Comparison of ENCODE assay signal across 12 mouse cellular contexts in genomic region chr14:121675146-121675545, GRCm38 (mm10).
DNase-seq lines count a peak whose midpoint lies in the region; ATAC-seq and TF ChIP-seq lines count a peak whose summit lies in the region.
"Had no signal": no experiment of that assay in that cellular context is flagged by ENCODE, and none has a peak within 500 bp of the region (broad histone marks: within the 10 kb centered on the region; RNA-seq: fewer than 3 reads in every experiment).

No protein-coding gene starts in this region.

- no peak overlapping the region for H3K9ac ChIP-seq in hindbrain, embryonic 13.5 days
- H3K9ac ChIP-seq in hindbrain, embryonic 14.5 days = no peak overlapping the region
- H3K9ac ChIP-seq in midbrain, postnatal 0 days (replicated peaks; ENCODE audit: low read length, poor library complexity, severe bottlenecking) = no peak overlapping the region
- H3K9ac ChIP-seq in embryonic facial prominence, embryonic 15.5 days = no peak overlapping the region
- no peak overlapping the region for H3K9ac ChIP-seq in stomach, embryonic 16.5 days (ENCODE audit: low read length)

- no peak for DNase-seq in hindbrain, embryonic 14.5 days (ENCODE audit: low spot score)
- DNase-seq in midbrain, embryonic 10.5 days (ENCODE audit: low spot score) = no peak
- no peak for DNase-seq in midbrain, postnatal 0 days (ENCODE audit: low spot score)
- DNase-seq in T-cell, adult 2 months (ENCODE audit: low spot score) = no peak
- DNase-seq: cerebellum, adult 2 months; gastrocnemius, postnatal 36 days; right cerebral cortex, postnatal 4 days had no signal

- H3K4me3 ChIP-seq in hindbrain, embryonic 13.5 days = no peak overlapping the region
- no peak overlapping the region for H3K4me3 ChIP-seq in hindbrain, embryonic 14.5 days (replicated peaks; ENCODE audit: low read length)
- no peak overlapping the region for H3K4me3 ChIP-seq in midbrain, embryonic 10.5 days
- no peak overlapping the region for H3K4me3 ChIP-seq in midbrain, postnatal 0 days (ENCODE audit: low read depth, low read length)
- H3K4me3 ChIP-seq in embryonic facial prominence, embryonic 15.5 days (replicated peaks) = no peak overlapping the region
- no peak overlapping the region for H3K4me3 ChIP-seq in stomach, embryonic 16.5 days (replicated peaks; ENCODE audit: low read length)

- no peak overlapping the region for H3K27ac ChIP-seq in hindbrain, embryonic 13.5 days
- H3K27ac ChIP-seq in hindbrain, embryonic 14.5 days = no peak overlapping the region
- 0 out of 2 replicates have a peak overlapping the region, but pooled peaks have one; percentile 24 for H3K27ac ChIP-seq in midbrain, embryonic 10.5 days (replicated peaks)
- no peak overlapping the region for H3K27ac ChIP-seq in midbrain, postnatal 0 days (ENCODE audit: low read depth, low read length)
- peak overlapping the region; percentile 78 for H3K27ac ChIP-seq in embryonic facial prominence, embryonic 15.5 days (replicated peaks)
- peak overlapping the region; percentile 80 for H3K27ac ChIP-seq in stomach, embryonic 16.5 days (ENCODE audit: low read length)
- H3K27ac ChIP-seq: macrophage had no signal

- TF ChIP-seq CTCF in midbrain, postnatal 0 days (IDR thresholded peaks at IDR 0.05) = no peak

- H3K27me3 ChIP-seq in hindbrain, embryonic 13.5 days = no peaks in the 10 kb centered on the region
- H3K27me3 ChIP-seq in hindbrain, embryonic 14.5 days (ENCODE audit: control insufficient read depth, insufficient read depth, low read length) = no peaks in the 10 kb centered on the region
- no peaks in the 10 kb centered on the region for H3K27me3 ChIP-seq in midbrain, embryonic 10.5 days (ENCODE audit: low read depth, poor library complexity, severe bottlenecking)
- no peaks in the 10 kb centered on the region for H3K27me3 ChIP-seq in midbrain, postnatal 0 days (ENCODE audit: insufficient read depth, low read length)
- H3K27me3 ChIP-seq in embryonic facial prominence, embryonic 15.5 days = no peaks in the 10 kb centered on the region
- H3K27me3 ChIP-seq in stomach, embryonic 16.5 days (ENCODE audit: control insufficient read depth, insufficient read depth, low read length) = no peaks in the 10 kb centered on the region

- no peaks in the 10 kb centered on the region for H3K36me3 ChIP-seq in hindbrain, embryonic 13.5 days
- no peaks in the 10 kb centered on the region for H3K36me3 ChIP-seq in hindbrain, embryonic 14.5 days (replicated peaks; ENCODE audit: control insufficient read depth, insufficient read depth)
- H3K36me3 ChIP-seq in midbrain, embryonic 10.5 days = no peaks in the 10 kb centered on the region
- no peaks in the 10 kb centered on the region for H3K36me3 ChIP-seq in midbrain, postnatal 0 days (ENCODE audit: insufficient read depth, low read length)
- H3K36me3 ChIP-seq in embryonic facial prominence, embryonic 15.5 days = no peaks in the 10 kb centered on the region
- H3K36me3 ChIP-seq in stomach, embryonic 16.5 days (ENCODE audit: control insufficient read depth, insufficient read depth, low read length) = no peaks in the 10 kb centered on the region

- H3K4me1 ChIP-seq in hindbrain, embryonic 13.5 days (replicated peaks) = no peaks in the 10 kb centered on the region; the same call in 1 of the 2 replicates
- H3K4me1 ChIP-seq in hindbrain, embryonic 14.5 days (replicated peaks; ENCODE audit: control insufficient read depth, insufficient read depth, low read length) = no peaks in the 10 kb centered on the region
- H3K4me1 ChIP-seq in midbrain, embryonic 10.5 days = peaks cover 27% of the 10 kb centered on the region
- H3K4me1 ChIP-seq in midbrain, postnatal 0 days (ENCODE audit: insufficient read depth, low read length) = no peaks in the 10 kb centered on the region
- peaks cover 41% of the 10 kb centered on the region for H3K4me1 ChIP-seq in embryonic facial prominence, embryonic 15.5 days
- H3K4me1 ChIP-seq in stomach, embryonic 16.5 days (ENCODE audit: control insufficient read depth, insufficient read depth, low read length) = peaks cover 26% of the 10 kb centered on the region

- ATAC-seq in hindbrain, embryonic 13.5 days (ENCODE audit: low FRiP score) = 0 out of 2 replicates have a peak, but pooled peaks have one; percentile 39
- ATAC-seq in hindbrain, embryonic 14.5 days (ENCODE audit: low FRiP score) = no peak
- ATAC-seq in midbrain, postnatal 0 days (ENCODE audit: low FRiP score) = no peak
- no peak for ATAC-seq in embryonic facial prominence, embryonic 15.5 days (ENCODE audit: insufficient number of reproducible peaks, low FRiP score, low TSS enrichment, low read depth)
- ATAC-seq in stomach, embryonic 16.5 days (ENCODE audit: insufficient read depth, low FRiP score) = 0 out of 2 replicates have a peak, but pooled peaks have one; percentile 25
- ATAC-seq: forebrain, embryonic 16.5 days had no signal

- H3K4me2 ChIP-seq in hindbrain, embryonic 13.5 days = no peak overlapping the region
- H3K4me2 ChIP-seq in hindbrain, embryonic 14.5 days (replicated peaks) = no peak overlapping the region
- H3K4me2 ChIP-seq in midbrain, postnatal 0 days (ENCODE audit: low read depth, low read length, poor library complexity, severe bottlenecking) = no peak overlapping the region
- H3K4me2 ChIP-seq in embryonic facial prominence, embryonic 15.5 days (replicated peaks) = no peak overlapping the region
- H3K4me2 ChIP-seq in stomach, embryonic 16.5 days (ENCODE audit: low read depth, low read length) = no peak overlapping the region

- peaks cover 8% of the 10 kb centered on the region; the same call in 1 of the 2 replicates for H3K9me3 ChIP-seq in hindbrain, embryonic 13.5 days
- 0 out of 2 replicates have a peak, but pooled peaks cover 8% of the 10 kb centered on the region for H3K9me3 ChIP-seq in hindbrain, embryonic 14.5 days (ENCODE audit: control insufficient read depth, low read length)
- H3K9me3 ChIP-seq in midbrain, embryonic 10.5 days (replicated peaks) = peaks cover 7% of the 10 kb centered on the region; the same call in 1 of the 2 replicates
- no peaks in the 10 kb centered on the region for H3K9me3 ChIP-seq in midbrain, postnatal 0 days (ENCODE audit: low read length)
- H3K9me3 ChIP-seq in embryonic facial prominence, embryonic 15.5 days (replicated peaks) = no peaks in the 10 kb centered on the region
- H3K9me3 ChIP-seq in stomach, embryonic 16.5 days (replicated peaks; ENCODE audit: control insufficient read depth, low read length) = no peaks in the 10 kb centered on the region

- 68% methylated on average over 3 of the region's 3 CpGs for WGBS in hindbrain, embryonic 13.5 days
- WGBS in hindbrain, embryonic 14.5 days = 73% methylated on average over 3 of the region's 3 CpGs
- WGBS in midbrain, embryonic 10.5 days = 65% methylated on average over 3 of the region's 3 CpGs
- WGBS in midbrain, postnatal 0 days = 82% methylated on average over 3 of the region's 3 CpGs
- WGBS in embryonic facial prominence, embryonic 15.5 days = 52% methylated on average over 3 of the region's 3 CpGs
- 34% methylated on average over 3 of the region's 3 CpGs for WGBS in stomach, embryonic 16.5 days

Comparison
In these comparisons a context has a peak if more than half of its experiments do, and no peak if none do; other contexts are left out.
1. ATAC-seq: peak in hindbrain, embryonic 13.5 days (single experiment) and stomach, embryonic 16.5 days (single experiment); none in hindbrain, embryonic 14.5 days (single experiment), midbrain, postnatal 0 days (single experiment) and embryonic facial prominence, embryonic 15.5 days (single experiment).
2. H3K27ac ChIP-seq: peak in midbrain, embryonic 10.5 days (single experiment), embryonic facial prominence, embryonic 15.5 days (single experiment) and stomach, embryonic 16.5 days (single experiment); none in hindbrain, embryonic 13.5 days (single experiment), hindbrain, embryonic 14.5 days (single experiment) and midbrain, postnatal 0 days (single experiment).